Mouse (Mus musculus) neural tube, embryonic 11.5 days (tissue): ENCODE data around the gene Catsperz. TPM values are rescaled to one million over a fixed set of nuclear protein-coding genes. Genes with fewer than 3 reads are reported as not detected.

ENCODE experiments used
- microRNA-seq: library from miRNA; unstranded; fragments of <30 nt; microRNA quantifications from one replicate; pipeline ENCODE4, GENCODE M21; 2016
- polyA plus RNA-seq: library from polyadenylated mRNA; unstranded; fragments of >200 nt; fragmentation: Nextera tagmentation; extraction: Ambion mirVana; gene quantifications from 2 replicates; pipeline ENCODE4 v1.2.1, GENCODE M21; 2014

Gene Catsperz
- polyA plus RNA-seq, 1 experiment from 2014 or later = 0.77 TPM

Small RNA genes within 50 kb of the gene (microRNA-seq; reads per million reads assigned to microRNA genes)
- gene Mir6990 = not detected

Other genes starting within 250 kb of the Catsperz start
- 4.7 and 6.7 TPM in 2 replicates for gene Rps6ka4, start 84.7 kb downstream of the Catsperz start, polyA plus RNA-seq
- gene Ccdc88b, start 67.2 kb downstream of the Catsperz start, polyA plus RNA-seq = 0.89 and 1.0 TPM in 2 replicates
- gene Trmt112, start 15.7 kb downstream of the Catsperz start, polyA plus RNA-seq = 125 and 131 TPM in 2 replicates
- 110 and 120 TPM in 2 replicates for gene Prdx5, start 15.3 kb downstream of the Catsperz start, polyA plus RNA-seq
- gene Esrra, start 3.6 kb downstream of the Catsperz start, polyA plus RNA-seq = 4.1 and 4.3 TPM in 2 replicates
- gene Kcnk4, start 9.1 kb upstream of the Catsperz start, polyA plus RNA-seq = 0.13 and 0.28 TPM in 2 replicates
- gene Bad, start 16.5 kb upstream of the Catsperz start, polyA plus RNA-seq = 53.0 and 58.5 TPM in 2 replicates
- gene Gpr137, start 17.1 kb upstream of the Catsperz start, polyA plus RNA-seq = 34.6 and 39.7 TPM in 2 replicates
- gene Ppp1r14b, start 49.6 kb upstream of the Catsperz start, polyA plus RNA-seq = 290 and 313 TPM in 2 replicates
- 22.7 and 25.0 TPM in 2 replicates for gene Plcb3, start 51.1 kb upstream of the Catsperz start, polyA plus RNA-seq
- 80.1 and 86.5 TPM in 2 replicates for gene Fkbp2, start 55.1 kb upstream of the Catsperz start, polyA plus RNA-seq
- gene Vegfb, start 62.3 kb upstream of the Catsperz start, polyA plus RNA-seq = 27.8 and 29.4 TPM in 2 replicates
- gene Dnajc4, start 67.2 kb upstream of the Catsperz start, polyA plus RNA-seq = 16.2 and 17.3 TPM in 2 replicates
- gene Nudt22, start 70.7 kb upstream of the Catsperz start, polyA plus RNA-seq = 19.6 and 20.5 TPM in 2 replicates
- gene Trpt1, start 70.8 kb upstream of the Catsperz start, polyA plus RNA-seq = 9.7 and 12.1 TPM in 2 replicates
- 8.8 and 9.5 TPM in 2 replicates for gene Fermt3, start 94.1 kb upstream of the Catsperz start, polyA plus RNA-seq
- 423 and 425 TPM in 2 replicates for gene Stip1, start 114.6 kb upstream of the Catsperz start, polyA plus RNA-seq
- gene Macrod1, start 131.4 kb upstream of the Catsperz start, polyA plus RNA-seq = 3.2 and 3.3 TPM in 2 replicates
- 6.6 and 7.5 TPM in 2 replicates for gene Flrt1, start 180.3 kb upstream of the Catsperz start, polyA plus RNA-seq